Mouse (Mus musculus): Measurements from ENCODE around the gene Adcy2. TPM values are rescaled to one million over a fixed set of nuclear protein-coding genes. Genes with fewer than 3 reads are reported as not detected.

The Adcy2 gene
- total and polyA plus RNA-seq, 3 experiments: not detected

- DNase-seq (ENCODE audit: low read depth, low spot score): peak; percentile 2
- Histone ChIP-seq H3K9me3 (replicated peaks; ENCODE audit: insufficient read depth, low read length) (no peaks in the 10 kb centered on the region), H3K4me1 (ENCODE audit: control insufficient read depth in 1 of 2, insufficient read depth in 2 of 2, low read length in 2 of 2) (no peaks in the 10 kb centered on the region)
Observed at GRCm38 (mm10) chr13:68799777-68800176, 199.6 kb downstream of the Adcy2 start.

DNA sequence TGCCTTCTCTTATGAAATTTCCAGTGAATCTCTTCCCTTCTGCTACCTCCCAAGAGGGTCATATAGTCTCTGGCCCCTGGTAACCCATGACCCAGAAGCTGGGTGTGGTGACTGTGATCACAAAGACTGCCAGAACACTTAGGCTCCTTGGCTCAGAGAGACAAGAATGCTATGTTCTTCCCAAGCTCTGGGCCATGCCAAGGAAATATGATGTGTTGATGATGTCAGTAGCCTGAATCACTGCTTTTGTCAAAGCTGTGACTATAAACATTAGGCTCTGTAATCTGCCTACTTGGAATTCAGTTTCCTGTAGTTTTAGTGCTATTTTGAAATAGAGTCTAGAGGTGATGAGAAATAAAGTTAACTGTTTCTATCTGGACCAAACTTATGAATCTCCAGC, 206.1 kb downstream of the Adcy2 start:
- H3K36me3 ChIP-seq (ENCODE audit: control insufficient read depth in 1 of 2, insufficient read depth in 2 of 2, low read length in 2 of 2): no peaks in the 10 kb centered on the region
- DNase-seq (ENCODE audit: low read depth, low spot score): no peak
- H3K4me1 ChIP-seq (ENCODE audit: control insufficient read depth in 1 of 2, insufficient read depth in 2 of 2, low read length in 2 of 2): no peaks in the 10 kb centered on the region
- H3K4me3 ChIP-seq (ENCODE audit: control insufficient read depth in 1 of 2, insufficient read depth in 1 of 2, low read depth in 2 of 2, low read length in 2 of 2): no peak overlapping the region
- H3K9ac ChIP-seq (ENCODE audit: control insufficient read depth, low read depth, low read length, poor library complexity, severe bottlenecking): no peak overlapping the region
- TF ChIP-seq NRF1 (IDR thresholded peaks at IDR 0.05; ENCODE audit: insufficient read depth, low read depth, low read length, poor library complexity, severe bottlenecking) (no peak), SIN3A (IDR thresholded peaks at IDR 0.05; ENCODE audit: low read length) (no peak), TBP (IDR thresholded peaks at IDR 0.05; ENCODE audit: low read depth, low read length) (no peak), TAL1 (IDR thresholded peaks at IDR 0.05; ENCODE audit: low read length) (no peak), ZKSCAN1 (IDR thresholded peaks at IDR 0.05; ENCODE audit: low read depth, low read length) (no peak), SMC3 (IDR thresholded peaks at IDR 0.05; ENCODE audit: low read depth, low read length) (no peak), USF1 (IDR thresholded peaks at IDR 0.05; ENCODE audit: low read depth, low read length) (no peak), ETS1 (IDR thresholded peaks at IDR 0.05; ENCODE audit: low read depth, low read length) (no peak), MYB (IDR thresholded peaks at IDR 0.05; ENCODE audit: low read depth, low read length) (no peak), EP300 (IDR thresholded peaks at IDR 0.05; ENCODE audit: low read depth in 1 of 2, low read length in 2 of 2) (no peak), RAD21 (IDR thresholded peaks at IDR 0.05; ENCODE audit: low read depth, low read length) (no peak), GABPA (IDR thresholded peaks at IDR 0.05; ENCODE audit: low read depth, low read length) (no peak), ZMIZ1 (IDR thresholded peaks at IDR 0.05; ENCODE audit: low read depth, low read length) (no peak), RCOR1 (IDR thresholded peaks at IDR 0.05; ENCODE audit: low read depth, low read length) (no peak), MYC (IDR thresholded peaks at IDR 0.05; ENCODE audit: low read depth, low read length) (no peak), ZNF384 (IDR thresholded peaks at IDR 0.05; ENCODE audit: low read depth, low read length) (no peak), MAX (IDR thresholded peaks at IDR 0.05; ENCODE audit: low read length) (no peak), CHD1 (IDR thresholded peaks at IDR 0.05; ENCODE audit: low read depth, low read length) (no peak)
- no peaks in the 10 kb centered on the region for H3K9me3 ChIP-seq (replicated peaks; ENCODE audit: insufficient read depth, low read length)
- no peak overlapping the region for H3K27ac ChIP-seq (ENCODE audit: control insufficient read depth, low read depth, low read length)
- H3K79me2 ChIP-seq (ENCODE audit: control insufficient read depth, insufficient read depth, low read length, poor library complexity): no peaks in the 10 kb centered on the region
- no peaks in the 10 kb centered on the region for H3K27me3 ChIP-seq (ENCODE audit: control insufficient read depth in 1 of 2, insufficient read depth in 2 of 2, low read length in 2 of 2)

More at GRCm38 (mm10) chr13:68799777-68800176, 199.6 kb downstream of the Adcy2 start:
- H3K9ac ChIP-seq (ENCODE audit: control insufficient read depth, low read depth, low read length, poor library complexity, severe bottlenecking): no peak overlapping the region
- no peaks in the 10 kb centered on the region for H3K27me3 ChIP-seq (ENCODE audit: control insufficient read depth in 1 of 2, insufficient read depth in 2 of 2, low read length in 2 of 2)
- no peaks in the 10 kb centered on the region for H3K79me2 ChIP-seq (ENCODE audit: control insufficient read depth, insufficient read depth, low read length, poor library complexity)
- no peaks in the 10 kb centered on the region for H3K36me3 ChIP-seq (ENCODE audit: control insufficient read depth in 1 of 2, insufficient read depth in 2 of 2, low read length in 2 of 2)
- H3K27ac ChIP-seq (ENCODE audit: control insufficient read depth, low read depth, low read length): no peak overlapping the region
- H3K4me3 ChIP-seq (ENCODE audit: control insufficient read depth in 1 of 2, insufficient read depth in 1 of 2, low read depth in 2 of 2, low read length in 2 of 2): no peak overlapping the region
- TF ChIP-seq CTCF (IDR thresholded peaks at IDR 0.05 in 2 of 3, conservative IDR thresholded peaks at IDR 0.05 in 1 of 3; ENCODE audit: control insufficient read depth in 1 of 3, insufficient read depth in 1 of 3, low read depth in 2 of 3, low read length in 3 of 3, poor library complexity in 1 of 3, severe bottlenecking in 1 of 3) (peak; percentile 4 to 15 (median 13); a peak in 1 of 6 replicates), ZKSCAN1 (IDR thresholded peaks at IDR 0.05; ENCODE audit: low read depth, low read length) (no peak), KAT2A (conservative IDR thresholded peaks at IDR 0.05; ENCODE audit: low read depth, low read length) (no peak), MAFK (IDR thresholded peaks at IDR 0.05; ENCODE audit: borderline replicate concordance, low read depth, low read length) (no peak)

All from MEL (cell line).